Mouse (Mus musculus): ENCODE data around the gene Slc12a5. TPM values are rescaled to one million over a fixed set of nuclear protein-coding genes. Genes with fewer than 3 reads are reported as not detected.
A peak's percentile ranks its signal among the peaks of the same experiment; 100 is the strongest.

Slc12a5 gene
- total and polyA plus RNA-seq, 2 experiments from 2014 or later, result 41.6 to 139 TPM

DNA sequence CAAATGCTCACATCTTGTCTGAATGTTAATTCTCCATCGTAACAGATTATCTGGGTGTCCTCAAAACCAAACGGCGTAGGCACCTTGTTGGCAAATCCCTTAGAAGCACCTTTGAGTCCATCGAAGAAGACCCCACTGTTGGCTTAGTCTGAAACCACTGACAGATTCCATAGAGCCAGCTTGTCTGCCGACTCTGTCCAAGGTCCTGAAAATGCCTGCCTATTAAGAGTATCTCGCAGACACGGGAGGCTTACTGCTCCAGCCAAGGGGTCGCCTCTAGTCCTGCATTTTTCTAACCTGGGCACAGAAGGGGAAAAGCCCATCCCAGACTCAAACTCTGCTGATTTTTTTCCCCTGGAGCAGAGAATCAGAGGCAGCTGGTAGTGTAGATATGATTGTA, 5.8 kb downstream of the Slc12a5 start:
- TF ChIP-seq CTCF (IDR thresholded peaks at IDR 0.05; ENCODE audit: low read depth), result no peak
- ATAC-seq (no peak), DNase-seq (no peak)
- Histone ChIP-seq H3K27ac (ENCODE audit: low read depth, low read length) (no peak overlapping the region), H3K27me3 (ENCODE audit: insufficient read depth, low read length) (peaks cover 14% of the 10 kb centered on the region; the same call in 1 of the 2 replicates), H3K9me3 (ENCODE audit: low read length) (no peaks in the 10 kb centered on the region), H3K4me1 (ENCODE audit: insufficient read depth) (peaks cover 23% of the 10 kb centered on the region), H3K9ac (no peak overlapping the region), H3K36me3 (ENCODE audit: insufficient read depth) (no peaks in the 10 kb centered on the region), H3K4me3 (ENCODE audit: low read depth, low read length) (no peak overlapping the region), H3K4me2 (ENCODE audit: low read depth) (no peak overlapping the region)
- 24% methylated on average over 8 of the region's 8 CpGs for WGBS

- no peaks in the 10 kb centered on the region for H3K36me3 ChIP-seq (ENCODE audit: insufficient read depth)
- ATAC-seq (no peak), DNase-seq (no peak)
- H3K27ac ChIP-seq (ENCODE audit: low read depth, low read length), result no peak overlapping the region
- no peaks in the 10 kb centered on the region for H3K9me3 ChIP-seq (ENCODE audit: low read length)
- H3K4me1 ChIP-seq (ENCODE audit: insufficient read depth), result peaks cover 28% of the 10 kb centered on the region
- no peak overlapping the region for H3K9ac ChIP-seq
- H3K4me2 ChIP-seq (ENCODE audit: low read depth), result peak overlapping the region; percentile 79
- peak overlapping the region; percentile 59; the same call in 1 of the 2 replicates for H3K4me3 ChIP-seq (ENCODE audit: low read depth, low read length)
- peaks cover 14% of the 10 kb centered on the region; the same call in 1 of the 2 replicates for H3K27me3 ChIP-seq (ENCODE audit: insufficient read depth, low read length)
- WGBS, result 11% methylated on average over 6 of the region's 6 CpGs
- TF ChIP-seq CTCF (IDR thresholded peaks at IDR 0.05; ENCODE audit: low read depth), result peak; percentile 47
These were observed 6.6 kb downstream of the Slc12a5 start for GRCm38 (mm10) chr2:164967193-164967592.

DNA sequence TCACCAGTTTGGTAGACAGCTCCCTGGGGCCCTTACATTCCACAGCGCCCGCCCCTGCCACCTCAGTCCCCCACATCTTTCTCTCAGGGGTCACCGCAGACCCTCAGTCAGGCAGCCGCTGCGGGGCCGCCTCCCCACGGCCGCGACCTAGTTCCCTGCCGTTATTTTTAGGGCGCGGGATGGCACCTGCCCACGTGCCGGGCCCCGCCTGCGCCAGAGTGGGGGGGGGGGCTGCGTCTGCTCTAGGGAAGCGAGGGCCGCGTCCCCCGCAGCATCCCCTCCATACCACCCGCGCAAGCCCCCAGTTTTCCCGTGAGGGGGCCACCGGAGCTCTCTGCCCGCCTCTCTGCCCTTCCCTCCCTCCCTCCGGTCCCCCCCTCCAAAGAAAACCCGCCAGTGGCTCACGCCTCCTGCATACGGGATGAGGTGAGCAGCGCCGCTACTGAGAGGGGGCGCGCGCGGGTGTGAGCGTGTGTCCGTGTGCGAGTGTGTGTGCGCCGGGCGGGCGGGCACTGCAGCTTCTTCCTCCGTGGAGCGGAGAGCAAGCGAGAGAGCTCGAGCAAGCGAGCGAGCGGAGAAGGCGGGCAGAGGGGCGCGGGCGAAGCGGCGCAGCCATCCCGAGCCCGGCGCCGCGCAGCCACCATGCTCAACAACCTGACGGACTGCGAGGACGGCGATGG, 7.3 kb downstream of the Slc12a5 start:
- peak; percentile 66 for ATAC-seq
- peak overlapping the region; percentile 84 for H3K27ac ChIP-seq (ENCODE audit: low read depth, low read length)
- peak; percentile 81 for DNase-seq
- H3K27me3 ChIP-seq (ENCODE audit: insufficient read depth, low read length), result peaks cover 14% of the 10 kb centered on the region; the same call in 1 of the 2 replicates
- no peaks in the 10 kb centered on the region for H3K36me3 ChIP-seq (ENCODE audit: insufficient read depth)
- peak overlapping the region; percentile 68 for H3K9ac ChIP-seq
- peak overlapping the region; percentile 59 for H3K4me3 ChIP-seq (ENCODE audit: low read depth, low read length)
- under 1% methylated on average over 61 of the region's 65 CpGs for WGBS
- H3K4me1 ChIP-seq (ENCODE audit: insufficient read depth), result peaks cover 28% of the 10 kb centered on the region
- H3K9me3 ChIP-seq (ENCODE audit: low read length), result no peaks in the 10 kb centered on the region
- TF ChIP-seq CTCF (IDR thresholded peaks at IDR 0.05; ENCODE audit: low read depth), result peak; percentile 50
- H3K4me2 ChIP-seq (ENCODE audit: low read depth), result peak overlapping the region; percentile 79

DNA sequence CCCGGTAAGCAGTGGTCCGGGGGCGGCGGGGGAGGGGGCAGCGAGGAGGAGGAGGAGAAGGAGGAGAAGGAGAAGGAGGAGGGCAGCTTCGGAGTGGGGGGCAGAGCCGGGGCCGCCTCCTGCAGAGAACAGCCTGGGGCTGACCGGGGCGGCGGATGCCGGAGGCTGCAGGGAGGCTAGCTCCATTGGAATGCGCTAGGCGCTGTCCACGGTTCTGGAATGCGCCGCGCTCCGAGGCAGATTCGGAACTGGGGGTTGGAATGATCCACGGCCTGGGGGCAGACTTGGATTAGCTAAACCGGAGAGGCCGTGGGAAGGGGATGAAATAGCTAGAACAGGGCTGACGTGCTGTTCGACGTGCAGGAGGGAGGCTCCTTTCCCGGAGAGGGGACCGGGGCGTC, 7.8 kb downstream of the Slc12a5 start:
- WGBS, result under 1% methylated on average over 27 of the region's 29 CpGs
- peak; percentile 36 for ATAC-seq

GRCm38 (mm10) chr2:164969348-164969781, 8.8 kb downstream of the Slc12a5 start:
- Histone ChIP-seq H3K27me3 (ENCODE audit: insufficient read depth, low read length) (peaks cover 14% of the 10 kb centered on the region; the same call in 1 of the 2 replicates), H3K4me2 (ENCODE audit: low read depth) (peak overlapping the region; percentile 79), H3K27ac (ENCODE audit: low read depth, low read length) (no peak overlapping the region), H3K36me3 (ENCODE audit: insufficient read depth) (no peaks in the 10 kb centered on the region), H3K4me3 (ENCODE audit: low read depth, low read length) (peak overlapping the region; percentile 59), H3K9ac (peak overlapping the region; percentile 68), H3K9me3 (ENCODE audit: low read length) (no peaks in the 10 kb centered on the region), H3K4me1 (ENCODE audit: insufficient read depth) (peaks cover 27% of the 10 kb centered on the region)
- no peak for ATAC-seq
- DNase-seq, result no peak
- WGBS, result 2% methylated on average over 21 of the region's 21 CpGs
- TF ChIP-seq CTCF (IDR thresholded peaks at IDR 0.05; ENCODE audit: low read depth), result peak; percentile 17

More for the DNA sequence above, 7.8 kb downstream of the Slc12a5 start:
- DNase-seq, result peak; percentile 62
- peak overlapping the region; percentile 68 for H3K9ac ChIP-seq
- H3K9me3 ChIP-seq (ENCODE audit: low read length), result no peaks in the 10 kb centered on the region
- H3K36me3 ChIP-seq (ENCODE audit: insufficient read depth), result no peaks in the 10 kb centered on the region
- peaks cover 28% of the 10 kb centered on the region for H3K4me1 ChIP-seq (ENCODE audit: insufficient read depth)
- peak overlapping the region; percentile 79 for H3K4me2 ChIP-seq (ENCODE audit: low read depth)
- 0 out of 2 replicates have a peak, but pooled peaks have one; percentile 4 for TF ChIP-seq CTCF (IDR thresholded peaks at IDR 0.05; ENCODE audit: low read depth)
- peak overlapping the region; percentile 84 for H3K27ac ChIP-seq (ENCODE audit: low read depth, low read length)
- H3K4me3 ChIP-seq (ENCODE audit: low read depth, low read length), result peak overlapping the region; percentile 59
- H3K27me3 ChIP-seq (ENCODE audit: insufficient read depth, low read length), result peaks cover 14% of the 10 kb centered on the region; the same call in 1 of the 2 replicates

DNA sequence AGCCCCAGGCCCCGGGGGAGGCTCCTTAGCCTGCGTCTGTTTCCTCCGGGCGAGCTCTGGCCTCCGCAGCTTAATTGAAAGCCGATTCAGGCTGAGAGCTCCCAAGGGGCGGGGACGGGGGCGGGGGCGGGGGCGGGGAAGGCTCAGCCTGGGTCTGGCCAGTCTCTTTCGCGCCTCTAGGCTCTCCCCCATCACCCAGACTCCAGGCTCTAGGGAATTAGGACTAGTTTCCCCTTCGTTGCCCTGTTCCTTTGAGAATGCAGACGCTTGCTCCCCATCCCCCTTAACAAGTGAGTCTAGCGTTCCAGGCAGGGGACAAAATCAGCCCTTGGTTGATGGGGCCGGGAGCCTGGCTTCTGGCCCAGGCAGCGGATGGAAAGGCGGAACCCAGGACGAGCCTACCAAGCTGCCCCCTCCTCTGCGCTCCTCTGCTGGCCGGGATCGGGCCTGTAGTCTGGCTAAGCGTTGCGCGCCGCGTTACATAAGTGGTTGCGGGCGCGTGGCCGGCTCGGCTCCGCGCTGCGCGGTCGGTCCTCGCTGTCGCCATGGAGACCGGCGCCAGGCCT, 10.1 kb downstream of the Slc12a5 start:
- WGBS, result under 1% methylated on average over 41 of the region's 42 CpGs
- Histone ChIP-seq H3K27me3 (ENCODE audit: insufficient read depth, low read length) (peaks cover 14% of the 10 kb centered on the region; the same call in 1 of the 2 replicates), H3K4me2 (ENCODE audit: low read depth) (peak overlapping the region; percentile 79), H3K36me3 (ENCODE audit: insufficient read depth) (no peaks in the 10 kb centered on the region), H3K9ac (peak overlapping the region; percentile 50), H3K27ac (ENCODE audit: low read depth, low read length) (no peak overlapping the region; the same call in 1 of the 2 replicates), H3K4me3 (ENCODE audit: low read depth, low read length) (peak overlapping the region; percentile 59), H3K4me1 (ENCODE audit: insufficient read depth) (peaks cover 18% of the 10 kb centered on the region), H3K9me3 (ENCODE audit: low read length) (no peaks in the 10 kb centered on the region)
- ATAC-seq, result peak; percentile 58
- TF ChIP-seq CTCF (IDR thresholded peaks at IDR 0.05; ENCODE audit: low read depth), result no peak
- DNase-seq, result peak; percentile 75

DNA sequence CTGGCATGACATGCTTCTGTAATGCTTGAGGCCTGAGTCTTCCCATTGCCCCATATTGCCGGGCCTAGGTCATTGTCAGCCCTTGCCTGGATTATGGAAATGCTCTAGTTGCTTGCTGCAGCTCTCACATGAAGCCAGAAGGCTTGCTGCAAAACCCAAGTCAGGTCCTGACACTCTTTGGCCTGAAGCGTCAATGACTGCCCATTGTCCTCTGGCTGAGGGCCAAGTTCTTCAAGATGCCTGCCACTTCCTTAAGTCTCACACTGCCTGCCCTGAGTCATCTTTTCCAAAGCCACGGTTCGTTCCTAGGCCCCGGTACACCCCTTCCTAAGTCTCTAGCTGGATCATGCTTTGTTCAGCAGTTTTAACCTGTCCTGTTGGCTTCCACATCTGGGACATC, 12.0 kb downstream of the Slc12a5 start:
- 67% methylated on average over 5 of the region's 5 CpGs for WGBS
- H3K4me2 ChIP-seq (ENCODE audit: low read depth), result no peak overlapping the region
- no peak for DNase-seq
- peaks cover 9% of the 10 kb centered on the region; the same call in 1 of the 2 replicates for H3K27me3 ChIP-seq (ENCODE audit: insufficient read depth, low read length)
- peaks cover 15% of the 10 kb centered on the region for H3K4me1 ChIP-seq (ENCODE audit: insufficient read depth)
- no peaks in the 10 kb centered on the region for H3K9me3 ChIP-seq (ENCODE audit: low read length)
- no peak overlapping the region for H3K4me3 ChIP-seq (ENCODE audit: low read depth, low read length)
- H3K9ac ChIP-seq, result no peak overlapping the region
- H3K27ac ChIP-seq (ENCODE audit: low read depth, low read length), result no peak overlapping the region
- no peak for TF ChIP-seq CTCF (IDR thresholded peaks at IDR 0.05; ENCODE audit: low read depth)
- no peak for ATAC-seq
- H3K36me3 ChIP-seq (ENCODE audit: insufficient read depth), result no peaks in the 10 kb centered on the region
